Mouse (Mus musculus): Measurements from ENCODE around the gene Guca1a. TPM values are rescaled to one million over a fixed set of nuclear protein-coding genes. Genes with fewer than 3 reads are reported as not detected.

Gene Guca1a
- 1.7 TPM for polyA plus RNA-seq (2015; fragmentation: Illumina TruSeq; extraction: RNeasy Lipid Tissue Mini Kit (QIAGEN cat#74804); ENCODE audit: insufficient read depth, low read depth, low replicate concordance)

DNA sequence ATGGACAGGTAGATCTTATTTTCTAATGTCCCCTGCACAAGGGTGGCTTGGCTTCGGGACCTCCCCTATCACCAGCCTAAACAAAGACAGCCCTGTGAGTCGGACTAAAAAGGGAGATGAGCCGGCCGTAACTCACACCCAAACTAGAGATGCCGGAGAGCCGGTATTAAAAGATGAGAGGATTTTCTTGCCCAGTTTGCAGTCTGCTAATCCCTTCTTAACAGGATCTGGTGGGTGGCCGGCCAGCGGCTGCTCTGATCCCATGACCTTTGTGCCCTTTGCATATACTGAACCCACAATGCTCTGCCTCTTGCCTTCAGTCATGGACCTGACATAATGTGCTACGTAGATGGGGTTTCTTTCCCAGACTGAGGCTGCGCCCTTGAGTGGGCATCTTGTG lies at the start of gene Guca1a:
TSS of gene Guca1a (minus strand) at position 134 of the 400 bp plus-strand sequence.

GRCm38 (mm10) chr17:47436907-47437547 lies 36.6 kb upstream of the Guca1a start, which contains the start of gene 1700001C19Rik:
TSS of gene 1700001C19Rik (minus strand) at chr17:47437376.

DNA sequence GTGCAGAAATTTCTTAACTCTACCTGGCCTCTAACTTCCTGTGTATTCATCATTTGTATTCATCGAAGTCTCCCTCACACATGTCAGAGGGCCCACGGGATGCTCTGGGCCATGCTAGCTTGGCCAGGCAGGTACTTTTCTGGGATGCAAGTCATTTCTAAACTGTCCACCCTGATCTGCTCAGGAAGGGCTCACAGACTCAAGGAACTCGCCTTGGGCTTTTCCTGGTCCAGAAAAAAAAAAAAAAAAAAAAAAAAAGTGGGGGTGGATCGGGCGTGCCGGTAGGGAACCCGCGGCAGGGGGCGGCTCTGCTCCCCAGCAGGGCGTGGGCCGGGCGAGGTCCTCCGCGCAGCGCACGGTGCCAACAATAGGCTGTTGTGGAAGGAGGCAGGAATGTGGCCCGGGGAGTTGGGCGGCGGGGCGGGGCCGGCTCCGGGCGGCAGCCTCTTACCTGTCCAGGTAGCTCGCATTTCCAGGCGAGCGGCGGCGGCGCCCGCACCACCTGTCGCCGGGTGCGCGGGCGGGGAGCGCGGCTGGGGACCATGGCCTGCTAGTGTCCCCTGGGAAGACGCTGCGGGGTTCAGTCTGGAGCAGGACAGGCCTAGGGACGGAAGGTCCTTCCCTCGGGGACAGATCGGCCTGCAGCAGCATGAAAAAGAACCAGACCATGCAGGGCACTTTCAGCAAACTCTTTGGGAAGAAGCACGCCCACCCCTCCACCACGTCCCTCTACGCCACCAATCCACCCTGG lies 35.9 kb upstream of the Guca1a start, which contains the start of gene AI661453:
TSS of gene AI661453 (plus strand) at position 460 of the 751 bp plus-strand sequence.

DNA sequence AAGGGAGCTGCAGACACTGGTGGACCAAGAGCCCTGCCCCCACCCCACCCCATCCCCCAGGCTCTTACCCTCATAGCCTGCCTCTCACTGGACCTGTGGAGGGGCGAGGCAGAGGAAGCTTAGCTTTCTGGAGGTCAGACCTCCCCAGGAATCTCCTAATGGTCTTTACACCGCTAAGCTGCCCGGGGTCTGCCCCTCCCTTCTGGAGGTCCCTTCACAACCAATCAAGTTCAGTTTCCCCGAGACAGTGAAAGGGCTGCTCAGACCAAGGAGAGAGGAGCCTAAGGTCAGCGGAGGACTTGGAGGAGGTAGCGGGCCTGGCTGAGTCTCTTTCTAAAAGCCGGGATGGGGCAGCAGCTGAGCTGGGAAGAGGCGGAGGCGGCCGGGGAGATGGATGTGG lies 15.2 kb downstream of the Guca1a start, which contains the start of gene Guca1b:
TSS of gene Guca1b (plus strand) at position 249 of the 400 bp plus-strand sequence.

DNA sequence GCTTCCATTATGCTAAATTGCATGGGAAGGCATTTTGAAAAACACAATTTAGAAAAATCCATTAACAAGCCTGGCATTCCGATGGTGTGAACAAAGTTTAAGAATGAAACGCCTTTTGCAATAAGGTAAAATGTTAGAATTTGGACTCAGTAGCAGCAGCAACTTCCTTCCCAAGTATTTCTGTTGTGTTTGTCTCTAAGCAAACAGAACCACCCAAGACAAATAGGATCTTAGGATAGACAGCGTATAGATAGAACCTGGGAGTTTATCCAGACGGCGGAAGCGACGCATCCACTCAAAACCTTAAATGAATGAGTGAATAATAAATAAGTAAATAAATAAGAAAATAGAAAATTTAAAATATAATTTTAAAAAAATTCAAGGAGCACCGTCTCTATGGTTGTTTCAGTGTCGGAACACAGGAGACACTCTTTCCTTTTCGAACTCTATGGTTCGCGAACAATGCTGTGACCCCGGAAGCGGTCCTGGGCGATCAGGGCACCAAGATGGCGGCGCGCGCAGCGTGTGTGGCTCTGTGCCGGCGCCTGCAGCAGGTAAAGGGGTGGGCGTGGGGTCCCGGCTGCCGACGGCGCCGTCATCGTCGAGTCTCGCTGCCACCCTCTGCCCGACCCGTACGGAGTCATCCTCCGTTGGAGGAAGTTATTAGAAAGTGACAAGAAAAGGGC lies 31.8 kb downstream of the Guca1a start, which contains the start of gene Mrps10:
TSS of gene Mrps10 (plus strand) at position 487 of the 686 bp plus-strand sequence.

Other genes starting within 250 kb of the Guca1a start
- gene Mrps10, start 31.7 kb downstream of the Guca1a start, polyA plus RNA-seq (2015; fragmentation: Illumina TruSeq; extraction: RNeasy Lipid Tissue Mini Kit (QIAGEN cat#74804); ENCODE audit: insufficient read depth, low read depth, low replicate concordance): 10.7 TPM
- not detected for gene Guca1b, start 15.2 kb downstream of the Guca1a start, polyA plus RNA-seq (2015; fragmentation: Illumina TruSeq; extraction: RNeasy Lipid Tissue Mini Kit (QIAGEN cat#74804); ENCODE audit: insufficient read depth, low read depth, low replicate concordance)
- 4.6 TPM for gene AI661453, start 36.0 kb upstream of the Guca1a start, polyA plus RNA-seq (2015; fragmentation: Illumina TruSeq; extraction: RNeasy Lipid Tissue Mini Kit (QIAGEN cat#74804); ENCODE audit: insufficient read depth, low read depth, low replicate concordance)
- gene 1700001C19Rik, start 36.8 kb upstream of the Guca1a start, polyA plus RNA-seq (2015; fragmentation: Illumina TruSeq; extraction: RNeasy Lipid Tissue Mini Kit (QIAGEN cat#74804); ENCODE audit: insufficient read depth, low read depth, low replicate concordance): not detected
- 7.5 TPM for gene Taf8, start 101.7 kb upstream of the Guca1a start, polyA plus RNA-seq (2015; fragmentation: Illumina TruSeq; extraction: RNeasy Lipid Tissue Mini Kit (QIAGEN cat#74804); ENCODE audit: insufficient read depth, low read depth, low replicate concordance)
- gene Ccnd3, start 104.5 kb upstream of the Guca1a start, polyA plus RNA-seq (2015; fragmentation: Illumina TruSeq; extraction: RNeasy Lipid Tissue Mini Kit (QIAGEN cat#74804); ENCODE audit: insufficient read depth, low read depth, low replicate concordance): 26.9 TPM
- 2.4 TPM for gene Bysl, start 210.9 kb upstream of the Guca1a start, polyA plus RNA-seq (2015; fragmentation: Illumina TruSeq; extraction: RNeasy Lipid Tissue Mini Kit (QIAGEN cat#74804); ENCODE audit: insufficient read depth, low read depth, low replicate concordance)
- 12.8 TPM for gene Med20, start 211.0 kb upstream of the Guca1a start, polyA plus RNA-seq (2015; fragmentation: Illumina TruSeq; extraction: RNeasy Lipid Tissue Mini Kit (QIAGEN cat#74804); ENCODE audit: insufficient read depth, low read depth, low replicate concordance)
- not detected for gene Gm20517, start 211.0 kb upstream of the Guca1a start, polyA plus RNA-seq (2015; fragmentation: Illumina TruSeq; extraction: RNeasy Lipid Tissue Mini Kit (QIAGEN cat#74804); ENCODE audit: insufficient read depth, low read depth, low replicate concordance)
- gene Usp49, start 230.1 kb upstream of the Guca1a start, polyA plus RNA-seq (2015; fragmentation: Illumina TruSeq; extraction: RNeasy Lipid Tissue Mini Kit (QIAGEN cat#74804); ENCODE audit: insufficient read depth, low read depth, low replicate concordance): 1.1 TPM

Data from pancreas, adult 10 weeks (tissue).